Mouse (Mus musculus) C2C12 (cell line): ENCODE measurements around the gene Card19.

Experiments
- CTCF ChIP-seq: IDR thresholded peaks from one replicate; pipeline ENCODE4 v1.5.1; 2011; ENCODE audit not compliant: control insufficient read depth, insufficient read depth, insufficient read length
- MAX ChIP-seq: IDR thresholded peaks from one replicate; pipeline ENCODE4 v1.6.1; 2011; ENCODE audit warnings: mild to moderate bottlenecking, control low read depth
- MYOD1 ChIP-seq: IDR thresholded peaks from one replicate; pipeline ENCODE4 v1.6.1; 2011; ENCODE audit warnings: low read depth; ENCODE audit not compliant: control insufficient read depth, insufficient read length

DNA sequence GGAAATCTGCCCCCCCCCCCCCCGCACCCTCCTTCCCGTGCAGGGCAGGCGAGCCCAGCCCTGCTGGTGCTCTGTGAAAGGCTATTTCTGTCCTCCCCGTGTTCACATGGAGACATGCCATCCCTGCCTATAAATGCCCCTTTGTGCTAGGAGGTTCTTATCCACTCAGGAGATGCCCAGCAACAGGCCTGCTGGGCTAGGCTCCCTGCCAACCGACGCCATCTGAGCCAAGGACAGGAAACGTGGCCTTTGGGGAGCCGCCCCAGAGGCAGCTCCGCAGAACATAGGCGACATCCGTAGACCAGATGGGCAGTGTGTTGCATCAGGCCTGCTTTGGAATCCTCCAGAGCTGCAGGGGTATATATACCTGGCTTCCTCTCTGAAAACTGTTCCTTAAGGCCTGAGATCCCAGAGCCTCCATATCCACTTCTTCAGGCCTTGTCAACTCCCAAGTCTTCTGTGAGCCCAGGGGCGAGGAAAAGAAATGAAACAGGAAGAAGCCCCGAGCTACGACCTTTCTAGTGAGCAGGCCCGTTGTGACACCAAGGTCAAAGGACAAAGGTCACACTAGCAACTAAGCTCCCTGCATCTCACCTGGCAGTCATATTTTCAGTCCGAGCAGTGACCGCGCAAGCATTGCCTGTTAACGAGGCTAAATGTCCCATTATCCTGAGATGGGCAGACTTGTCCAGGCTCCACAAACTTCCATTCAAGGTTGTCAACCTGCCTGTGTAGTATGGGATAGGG, 36.8 kb downstream of the Card19 start:
- TF ChIP-seq MAX = no peak
- no peak for TF ChIP-seq CTCF
- no peak for TF ChIP-seq MYOD1
